Mouse (Mus musculus) neutrophil, adult 5-6 weeks (primary cell): ENCODE results near the gene Ppp1r13b. TPM values are rescaled to one million over a fixed set of nuclear protein-coding genes. Genes with fewer than 3 reads are reported as not detected.

Experiments used
- total RNA-seq: library from RNA; stranded (forward); fragments of 200-1000 nt; gene quantifications from 2 replicates; pipeline ENCODE4 v1.2.3, GENCODE M21; 2017

The Ppp1r13b gene
- total RNA-seq, 1 experiment from 2014 or later, result 26.1 TPM

Other genes with a start within 250 kb of the Ppp1r13b start
- gene Ckb, start 235.8 kb downstream of the Ppp1r13b start, total RNA-seq, result 4.3 and 4.5 TPM in 2 replicates
- gene Trmt61a, start 230.0 kb downstream of the Ppp1r13b start, total RNA-seq, result 2.7 and 3.6 TPM in 2 replicates
- gene Bag5, start 194.9 kb downstream of the Ppp1r13b start, total RNA-seq, result 19.8 and 20.5 TPM in 2 replicates
- gene Apopt1, start 194.8 kb downstream of the Ppp1r13b start, total RNA-seq, result 19.5 and 25.1 TPM in 2 replicates
- 81.2 and 169 TPM in 2 replicates for gene Klc1, start 149.3 kb downstream of the Ppp1r13b start, total RNA-seq
- 0.58 and 0.61 TPM in 2 replicates for gene Xrcc3, start 94.2 kb downstream of the Ppp1r13b start, total RNA-seq
- 2.3 and 2.9 TPM in 2 replicates for gene Zfyve21, start 93.9 kb downstream of the Ppp1r13b start, total RNA-seq
- gene Atp5mpl, start 58.9 kb upstream of the Ppp1r13b start, total RNA-seq, result 88.4 and 107 TPM in 2 replicates
- 0.37 TPM in 1 of 2 replicates, not detected in the other for gene Tdrd9, start 63.4 kb upstream of the Ppp1r13b start, total RNA-seq
- not detected in 2 replicates for gene Rd3l, start 73.2 kb upstream of the Ppp1r13b start, total RNA-seq
- gene Aspg, start 198.6 kb upstream of the Ppp1r13b start, total RNA-seq, result not detected in 2 replicates
- gene Kif26a, start 238.1 kb upstream of the Ppp1r13b start, total RNA-seq, result not detected in 2 replicates